Mouse (Mus musculus): Measurements from ENCODE around the gene Asb18.

DNA sequence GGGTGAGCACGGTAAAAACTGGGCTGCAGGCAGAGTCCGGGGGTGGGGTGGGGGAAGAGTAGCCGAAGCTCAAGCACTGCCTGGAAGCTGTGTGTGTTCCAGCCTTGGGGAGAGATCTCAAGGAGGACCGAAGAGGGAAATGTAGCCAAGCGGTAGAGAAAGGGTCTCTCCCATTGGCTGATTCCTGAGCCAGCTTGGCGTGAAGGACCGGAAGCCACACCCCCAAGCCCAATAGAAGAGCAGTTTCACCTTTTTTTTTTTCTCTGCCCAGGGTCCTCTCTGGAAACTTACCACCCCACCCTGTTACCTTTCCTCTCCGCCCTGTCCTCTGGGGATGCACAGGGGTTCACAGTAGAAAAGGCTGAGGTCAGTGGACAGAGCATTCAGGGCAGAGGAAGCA, 39.9 kb downstream of the Asb18 start:
- no peak for TF ChIP-seq CTCF (IDR thresholded peaks at IDR 0.05; ENCODE audit: low read depth)
- no peak for TF ChIP-seq EP300 (IDR thresholded peaks at IDR 0.05; ENCODE audit: low read depth)

Measured in heart, postnatal 0 days (tissue).